Mouse (Mus musculus) spleen, adult 2 months (tissue): Measurements from ENCODE around the gene Prkab1. TPM values are rescaled to one million over a fixed set of nuclear protein-coding genes. Genes with fewer than 3 reads are reported as not detected.

Source experiments
- DNase-seq, 2 experiments: peaks; one replicate each; pipeline versions ENCODE4 v3.0.0 to v3.0.0-alpha.2; 2012 to 2021; ENCODE audit warnings: low spot score in 2 of 2, low read depth in 1 of 2
- H3K27ac ChIP-seq: fragments of 200-500 bp; 2 replicates; pipeline ENCODE4 v1.5.1; 2012; ENCODE audit warnings: low read length, inconsistent platforms; ENCODE audit not compliant: insufficient read depth
- H3K27me3 ChIP-seq: fragments of 200-500 bp; 2 replicates; pipeline ENCODE4 v1.6.1; 2012; ENCODE audit warnings: mild to moderate bottlenecking, moderate library complexity, low read length, inconsistent platforms; ENCODE audit not compliant: control insufficient read depth, insufficient read depth
- H3K36me3 ChIP-seq: fragments of 200-500 bp; 2 replicates; pipeline ENCODE4 v1.6.1; 2012; ENCODE audit warnings: mild to moderate bottlenecking, low read length, inconsistent platforms; ENCODE audit not compliant: control insufficient read depth, insufficient read depth
- H3K4me1 ChIP-seq: fragments of 200-500 bp; 2 replicates; pipeline ENCODE4 v1.6.1; 2011; ENCODE audit warnings: inconsistent platforms; ENCODE audit not compliant: control insufficient read depth, insufficient read depth, insufficient read length
- H3K4me3 ChIP-seq: fragments of 200-500 bp; 2 replicates; pipeline ENCODE4 v1.5.1; 2011; ENCODE audit warnings: mild to moderate bottlenecking, inconsistent platforms; ENCODE audit not compliant: insufficient read depth, insufficient read length; ENCODE audit errors: extremely low read depth
- CTCF ChIP-seq: fragments of 200-500 bp; IDR thresholded peaks from 2 replicates; pipeline ENCODE4 v1.5.1; 2011; ENCODE audit warnings: mild to moderate bottlenecking, inconsistent platforms; ENCODE audit not compliant: insufficient read depth, insufficient read length, insufficient replicate concordance; ENCODE audit errors: extremely low read depth
- POLR2A ChIP-seq: fragments of 200-500 bp; IDR thresholded peaks from 2 replicates; pipeline ENCODE4 v1.6.1; 2011; ENCODE audit warnings: low read depth, low read length, inconsistent platforms
- WGBS: fragments of 180-500 bp; shearing (Covaris S2); methylation state at CpG from one replicate; pipeline ENCODE4 v1.1.7; 2018; 5-methylcytosine and 5-hydroxymethylcytosine counted together
- polyA plus RNA-seq: library from polyadenylated mRNA; depleted of rRNA; stranded (reverse); fragments of >200 nt; gene quantifications from 2 replicates; pipeline ENCODE4 v1.2.3, GENCODE M21; 2012; rRNA removed

The Prkab1 gene
- polyA plus RNA-seq, result 59.6 and 82.0 TPM in 2 replicates

- 1% methylated on average over 45 of the region's 46 CpGs for WGBS
- Histone ChIP-seq H3K36me3 (peaks cover 20% of the 10 kb centered on the region), H3K27me3 (no peaks in the 10 kb centered on the region), H3K4me1 (peaks cover 2% of the 10 kb centered on the region; the same call in 1 of the 2 replicates), H3K27ac (peak within 1 kb of the TSS; percentile 68), H3K4me3 (peak within 1 kb of the TSS; percentile 77)
- peak; percentile 87 to 92 for DNase-seq
- TF ChIP-seq CTCF (peak; percentile 25; the same call in 1 of the 2 replicates), POLR2A (peak; percentile 84)
Measured at GRCm38 (mm10) chr5:116024327-116024739, at the start of gene Prkab1. Gene Prkab1, minus strand, starts transcription at chr5:116024508.

- no peak for TF ChIP-seq POLR2A
- TF ChIP-seq CTCF, result no peak
- no peak for DNase-seq
- H3K36me3 ChIP-seq, result no peaks in the 10 kb centered on the region
- WGBS, result 91% methylated on average over 4 of the region's 4 CpGs
- no peak overlapping the region for H3K27ac ChIP-seq
- no peak overlapping the region for H3K4me3 ChIP-seq
- H3K27me3 ChIP-seq, result no peaks in the 10 kb centered on the region
- no peaks in the 10 kb centered on the region for H3K4me1 ChIP-seq
Measured at GRCm38 (mm10) chr5:116069618-116070017, 45.3 kb upstream of the Prkab1 start.

GRCm38 (mm10) chr5:116052826-116053225 lies 28.5 kb upstream of the Prkab1 start:
- WGBS, result 87% methylated on average over 6 of the region's 6 CpGs

GRCm38 (mm10) chr5:116052171-116052570 lies 27.9 kb upstream of the Prkab1 start:
- DNase-seq, result no peak
- no peak for TF ChIP-seq CTCF
- no peak for TF ChIP-seq POLR2A
- no peaks in the 10 kb centered on the region for H3K4me1 ChIP-seq
- H3K27ac ChIP-seq, result no peak overlapping the region
- WGBS, result 57% methylated on average over 5 of the region's 5 CpGs
- no peaks in the 10 kb centered on the region for H3K27me3 ChIP-seq
- H3K4me3 ChIP-seq, result no peak overlapping the region
- no peaks in the 10 kb centered on the region for H3K36me3 ChIP-seq

More at GRCm38 (mm10) chr5:116052826-116053225, 28.5 kb upstream of the Prkab1 start:
- no peak overlapping the region for H3K27ac ChIP-seq
- no peaks in the 10 kb centered on the region for H3K36me3 ChIP-seq
- H3K4me3 ChIP-seq, result no peak overlapping the region
- TF ChIP-seq POLR2A, result no peak
- TF ChIP-seq CTCF, result no peak
- no peak for DNase-seq
- no peaks in the 10 kb centered on the region for H3K4me1 ChIP-seq
- no peaks in the 10 kb centered on the region for H3K27me3 ChIP-seq

GRCm38 (mm10) chr5:116049821-116050220 lies 25.5 kb upstream of the Prkab1 start:
- Histone ChIP-seq H3K4me3 (no peak overlapping the region), H3K27me3 (no peaks in the 10 kb centered on the region), H3K36me3 (no peaks in the 10 kb centered on the region), H3K27ac (no peak overlapping the region), H3K4me1 (no peaks in the 10 kb centered on the region)
- WGBS, result 78% methylated on average over 4 of the region's 4 CpGs
- no peak for DNase-seq
- TF ChIP-seq POLR2A (no peak), CTCF (no peak)

- H3K36me3 ChIP-seq, result no peaks in the 10 kb centered on the region
- WGBS, result 84% methylated on average over 3 of the region's 3 CpGs
- H3K27me3 ChIP-seq, result no peaks in the 10 kb centered on the region
- no peaks in the 10 kb centered on the region for H3K4me1 ChIP-seq
- no peak overlapping the region for H3K27ac ChIP-seq
- DNase-seq, result no peak
- TF ChIP-seq CTCF (no peak), POLR2A (no peak)
- no peak overlapping the region for H3K4me3 ChIP-seq
Measured at GRCm38 (mm10) chr5:116048321-116048720, 24.0 kb upstream of the Prkab1 start.

- TF ChIP-seq CTCF (no peak), POLR2A (no peak)
- 68% methylated on average over 4 of the region's 4 CpGs for whole genome bisulfite sequencing
- no peak overlapping the region for H3K27ac ChIP-seq
Measured at GRCm38 (mm10) chr5:116046246-116046645, 21.9 kb upstream of the Prkab1 start.

More at GRCm38 (mm10) chr5:116046246-116046645, 21.9 kb upstream of the Prkab1 start:
- Histone ChIP-seq H3K36me3 (no peaks in the 10 kb centered on the region), H3K4me1 (no peaks in the 10 kb centered on the region), H3K4me3 (no peak overlapping the region), H3K27me3 (no peaks in the 10 kb centered on the region)
- DNase-seq, result no peak
